In genomic region chr12:106939381-106939780, GRCm38 (mm10) we compare ENCODE assay signal across 8 mouse cellular contexts.
DNase-seq lines count a peak whose midpoint lies in the region; ATAC-seq and TF ChIP-seq lines count a peak whose summit lies in the region.
"Had no signal": no experiment of that assay in that cellular context is flagged by ENCODE, and none has a peak within 500 bp of the region (broad histone marks: within the 10 kb centered on the region; RNA-seq: fewer than 3 reads in every experiment).

No protein-coding gene starts in this region.

- no peaks in the 10 kb centered on the region for H3K4me1 ChIP-seq in forebrain, postnatal 0 days (ENCODE audit: insufficient read depth)

- no peak for TF ChIP-seq CTCF in forebrain, postnatal 0 days (IDR thresholded peaks at IDR 0.05; ENCODE audit: low read depth)

- ATAC-seq in forebrain, postnatal 0 days = peak; percentile 78
- no peak for ATAC-seq in erythroid progenitor cell, adult 5-6 weeks (replicated peaks; ENCODE audit: low FRiP score, poor library complexity, severe bottlenecking)

- no peak overlapping the region for H3K27ac ChIP-seq in forebrain, postnatal 0 days (ENCODE audit: low read depth, low read length)

- DNase-seq in urinary bladder, adult 18-20 months (ENCODE audit: low spot score in 2 of 2) = peak; percentile 5 to 24
- DNase-seq in urinary bladder, postnatal 10 days (ENCODE audit: low spot score) = no peak
- DNase-seq in forebrain, postnatal 0 days = peak; percentile 78
- peak; percentile 64 for DNase-seq in left cerebral cortex, adult 11 months (ENCODE audit: low spot score)
- peak; percentile 25 for DNase-seq in urinary bladder, adult 2 months (ENCODE audit: low spot score)
- DNase-seq in thymus, postnatal 10 days (ENCODE audit: low spot score in 2 of 2) = no peak

- no peak overlapping the region for H3K9ac ChIP-seq in forebrain, postnatal 0 days

- no peak overlapping the region for H3K4me3 ChIP-seq in forebrain, postnatal 0 days (ENCODE audit: low read depth, low read length)
- H3K4me3 ChIP-seq: myocyte had no signal

- H3K36me3 ChIP-seq in forebrain, postnatal 0 days (ENCODE audit: insufficient read depth) = no peaks in the 10 kb centered on the region

- H3K9me3 ChIP-seq in forebrain, postnatal 0 days (ENCODE audit: low read length) = no peaks in the 10 kb centered on the region

- WGBS in forebrain, postnatal 0 days = 46% methylated on average over 12 of the region's 12 CpGs

- H3K27me3 ChIP-seq in forebrain, postnatal 0 days (ENCODE audit: insufficient read depth, low read length) = no peaks in the 10 kb centered on the region

- no peak overlapping the region for H3K4me2 ChIP-seq in forebrain, postnatal 0 days (ENCODE audit: low read depth)

Comparison
In these comparisons a context has a peak if more than half of its experiments do, and no peak if none do; other contexts are left out.
1. DNase-seq: peak in urinary bladder, adult 18-20 months (2 of 2), forebrain, postnatal 0 days (single experiment), left cerebral cortex, adult 11 months (single experiment) and urinary bladder, adult 2 months (single experiment); none in urinary bladder, postnatal 10 days (single experiment) and thymus, postnatal 10 days (0 of 2).